Mouse (Mus musculus): ENCODE results near the gene Cela3a. TPM values are rescaled to one million over a fixed set of nuclear protein-coding genes. Genes with fewer than 3 reads are reported as not detected.

Gene Cela3a
- not detected in 2 replicates for polyA plus RNA-seq (2014; fragmentation: Nextera tagmentation; extraction: Ambion mirVana)

DNA sequence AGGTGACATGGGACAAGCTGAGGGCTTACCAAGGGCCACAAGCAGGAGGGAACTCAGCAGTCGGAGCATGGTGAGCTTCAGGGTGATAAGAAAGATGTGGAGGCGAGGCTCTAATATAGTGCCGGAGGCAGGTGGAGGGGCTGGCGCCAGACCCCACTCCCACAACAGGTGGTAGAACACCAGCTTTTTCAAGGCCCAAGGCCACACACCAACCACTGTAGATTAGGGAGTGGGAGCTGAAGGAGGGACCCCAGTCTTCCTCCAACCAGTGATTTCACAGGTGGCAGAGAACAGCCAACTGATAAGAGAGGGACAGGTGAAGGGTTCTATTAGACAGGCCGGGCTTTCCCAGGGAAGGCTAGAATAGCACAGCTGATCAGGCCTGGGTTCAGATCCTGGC lies at the start of gene Cela3a:
TSS of gene Cela3a (minus strand) at position 101 of the 400 bp plus-strand sequence.
- Histone ChIP-seq H3K4me2 (no peak within 1 kb of the TSS), H3K4me1 (ENCODE audit: insufficient read depth) (no peaks in the 10 kb centered on the region), H3K36me3 (ENCODE audit: insufficient read depth) (no peaks in the 10 kb centered on the region), H3K27me3 (ENCODE audit: insufficient read depth, low read length) (no peaks in the 10 kb centered on the region), H3K9me3 (ENCODE audit: low read depth, low read length) (no peaks in the 10 kb centered on the region), H3K4me3 (ENCODE audit: low read depth, low read length) (no peak within 1 kb of the TSS), H3K27ac (ENCODE audit: low read depth) (no peak within 1 kb of the TSS), H3K9ac (no peak within 1 kb of the TSS)
- DNase-seq (no peak), ATAC-seq (ENCODE audit: insufficient read depth) (no peak)
- 79% methylated on average over 5 of the region's 5 CpGs for WGBS
- no peak for TF ChIP-seq CTCF (IDR thresholded peaks at IDR 0.05; ENCODE audit: low read depth)

- no peaks in the 10 kb centered on the region for H3K36me3 ChIP-seq (ENCODE audit: insufficient read depth)
- H3K27ac ChIP-seq (ENCODE audit: low read depth) = no peak overlapping the region
- no peaks in the 10 kb centered on the region for H3K9me3 ChIP-seq (ENCODE audit: low read depth, low read length)
- DNase-seq (no peak), ATAC-seq (ENCODE audit: insufficient read depth) (no peak)
- H3K9ac ChIP-seq = no peak overlapping the region
- 39% methylated on average over 5 of the region's 5 CpGs for WGBS
- no peak overlapping the region for H3K4me2 ChIP-seq
- no peak for TF ChIP-seq CTCF (IDR thresholded peaks at IDR 0.05; ENCODE audit: low read depth)
- peaks cover 14% of the 10 kb centered on the region; the same call in 1 of the 2 replicates for H3K4me1 ChIP-seq (ENCODE audit: insufficient read depth)
- no peak overlapping the region for H3K4me3 ChIP-seq (ENCODE audit: low read depth, low read length)
- no peaks in the 10 kb centered on the region for H3K27me3 ChIP-seq (ENCODE audit: insufficient read depth, low read length)
These were observed 49.3 kb upstream of the Cela3a start for GRCm38 (mm10) chr4:137458861-137459260.

DNA sequence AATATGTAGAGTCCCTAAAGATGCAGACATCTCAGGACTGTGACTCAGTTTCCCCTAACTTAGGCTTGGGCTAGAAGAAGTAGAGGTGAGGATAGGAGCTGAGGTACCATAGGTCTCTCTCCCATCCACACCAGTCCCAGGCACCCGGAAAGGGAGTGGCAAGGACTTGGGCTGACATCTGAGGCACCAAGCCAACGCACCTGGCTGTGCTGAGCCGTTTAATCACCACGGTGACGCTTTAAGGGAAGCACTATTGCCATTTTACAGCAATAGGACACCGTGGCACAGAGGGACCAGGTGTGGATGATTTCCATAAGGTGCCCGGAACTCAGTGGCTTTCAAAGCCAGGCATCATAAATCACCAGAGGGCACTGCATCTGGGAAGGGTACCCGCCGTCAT lies 48.7 kb upstream of the Cela3a start:
- Histone ChIP-seq H3K9me3 (ENCODE audit: low read depth, low read length) (no peaks in the 10 kb centered on the region), H3K4me3 (ENCODE audit: low read depth, low read length) (no peak overlapping the region), H3K27me3 (ENCODE audit: insufficient read depth, low read length) (no peaks in the 10 kb centered on the region), H3K9ac (no peak overlapping the region), H3K27ac (ENCODE audit: low read depth) (no peak overlapping the region), H3K36me3 (ENCODE audit: insufficient read depth) (no peaks in the 10 kb centered on the region), H3K4me2 (no peak overlapping the region), H3K4me1 (ENCODE audit: insufficient read depth) (peaks cover 14% of the 10 kb centered on the region; the same call in 1 of the 2 replicates)
- ATAC-seq (ENCODE audit: insufficient read depth) (no peak), DNase-seq (no peak)
- no peak for TF ChIP-seq CTCF (IDR thresholded peaks at IDR 0.05; ENCODE audit: low read depth)
- WGBS = 74% methylated on average over 9 of the region's 9 CpGs

- ATAC-seq (ENCODE audit: insufficient read depth) (no peak), DNase-seq (no peak)
- no peak overlapping the region for H3K27ac ChIP-seq (ENCODE audit: low read depth)
- H3K27me3 ChIP-seq (ENCODE audit: insufficient read depth, low read length) = no peaks in the 10 kb centered on the region
- H3K4me2 ChIP-seq = no peak overlapping the region
- WGBS = 57% methylated on average over 4 of the region's 4 CpGs
- H3K9ac ChIP-seq = no peak overlapping the region
- H3K9me3 ChIP-seq (ENCODE audit: low read depth, low read length) = no peaks in the 10 kb centered on the region
- peaks cover 11% of the 10 kb centered on the region; the same call in 1 of the 2 replicates for H3K4me1 ChIP-seq (ENCODE audit: insufficient read depth)
- no peak overlapping the region for H3K4me3 ChIP-seq (ENCODE audit: low read depth, low read length)
- no peak for TF ChIP-seq CTCF (IDR thresholded peaks at IDR 0.05; ENCODE audit: low read depth)
- no peaks in the 10 kb centered on the region for H3K36me3 ChIP-seq (ENCODE audit: insufficient read depth)
These were observed 47.7 kb upstream of the Cela3a start for GRCm38 (mm10) chr4:137457292-137457691.

DNA sequence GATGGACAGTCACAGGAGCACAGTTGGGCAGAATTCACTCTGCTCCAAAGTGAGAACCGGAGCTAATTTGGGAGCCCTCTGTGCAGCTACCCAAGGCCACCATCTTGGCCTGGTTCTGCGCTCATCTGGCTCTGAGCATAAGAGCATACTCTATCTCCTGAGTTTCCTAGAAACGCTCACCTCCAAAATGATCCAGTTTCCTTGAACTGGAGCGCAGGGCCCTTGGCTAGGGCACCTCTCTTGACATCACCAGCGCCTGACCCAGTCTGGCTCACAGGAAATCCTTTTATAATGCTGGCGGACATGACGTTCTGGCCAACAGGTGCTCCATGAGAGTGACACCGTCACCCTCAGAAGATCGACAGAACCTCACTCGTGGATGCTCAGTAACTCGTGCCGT lies 47.0 kb upstream of the Cela3a start:
- TF ChIP-seq CTCF (IDR thresholded peaks at IDR 0.05; ENCODE audit: low read depth) = no peak
- Histone ChIP-seq H3K4me3 (ENCODE audit: low read depth, low read length) (no peak overlapping the region), H3K36me3 (ENCODE audit: insufficient read depth) (no peaks in the 10 kb centered on the region), H3K4me1 (ENCODE audit: insufficient read depth) (0 out of 2 replicates have a peak, but pooled peaks cover 6% of the 10 kb centered on the region), H3K4me2 (no peak overlapping the region), H3K9ac (no peak overlapping the region), H3K27me3 (ENCODE audit: insufficient read depth, low read length) (no peaks in the 10 kb centered on the region), H3K9me3 (ENCODE audit: low read depth, low read length) (no peaks in the 10 kb centered on the region), H3K27ac (ENCODE audit: low read depth) (no peak overlapping the region)
- ATAC-seq (ENCODE audit: insufficient read depth) (no peak), DNase-seq (no peak)
- WGBS = 72% methylated on average over 12 of the region's 12 CpGs

GRCm38 (mm10) chr4:137454582-137454981 lies 45.0 kb upstream of the Cela3a start:
- no peak overlapping the region for H3K9ac ChIP-seq
- TF ChIP-seq CTCF (IDR thresholded peaks at IDR 0.05; ENCODE audit: low read depth) = no peak
- H3K4me1 ChIP-seq (ENCODE audit: insufficient read depth) = 0 out of 2 replicates have a peak, but pooled peaks cover 6% of the 10 kb centered on the region
- H3K27ac ChIP-seq (ENCODE audit: low read depth) = no peak overlapping the region
- no peaks in the 10 kb centered on the region for H3K9me3 ChIP-seq (ENCODE audit: low read depth, low read length)
- no peak for DNase-seq
- 74% methylated on average over 14 of the region's 14 CpGs for WGBS
- ATAC-seq (ENCODE audit: insufficient read depth) = no peak
- H3K4me2 ChIP-seq = no peak overlapping the region
- H3K4me3 ChIP-seq (ENCODE audit: low read depth, low read length) = no peak overlapping the region
- H3K36me3 ChIP-seq (ENCODE audit: insufficient read depth) = no peaks in the 10 kb centered on the region
- no peaks in the 10 kb centered on the region for H3K27me3 ChIP-seq (ENCODE audit: insufficient read depth, low read length)

GRCm38 (mm10) chr4:137453234-137453767 lies 43.7 kb upstream of the Cela3a start, which contains the start of gene 1700013G24Rik:
TSS of gene 1700013G24Rik (plus strand) at chr4:137453284.
- H3K4me3 ChIP-seq (ENCODE audit: low read depth, low read length) = no peak within 1 kb of the TSS
- H3K36me3 ChIP-seq (ENCODE audit: insufficient read depth) = no peaks in the 10 kb centered on the region
- no peak for TF ChIP-seq CTCF (IDR thresholded peaks at IDR 0.05; ENCODE audit: low read depth)
- H3K9ac ChIP-seq = no peak within 1 kb of the TSS
- H3K27ac ChIP-seq (ENCODE audit: low read depth) = no peak within 1 kb of the TSS
- peaks cover 5% of the 10 kb centered on the region; the same call in 1 of the 2 replicates for H3K4me1 ChIP-seq (ENCODE audit: insufficient read depth)
- DNase-seq (no peak), ATAC-seq (ENCODE audit: insufficient read depth) (no peak)
- WGBS = 79% methylated on average over 8 of the region's 8 CpGs
- no peaks in the 10 kb centered on the region for H3K9me3 ChIP-seq (ENCODE audit: low read depth, low read length)
- H3K4me2 ChIP-seq = no peak within 1 kb of the TSS
- no peaks in the 10 kb centered on the region for H3K27me3 ChIP-seq (ENCODE audit: insufficient read depth, low read length)
